Mouse (Mus musculus) liver, embryonic 16.5 days (tissue): ENCODE data around the gene Cks1b. TPM values are rescaled to one million over a fixed set of nuclear protein-coding genes. Genes with fewer than 3 reads are reported as not detected.
A peak's percentile ranks its signal among the peaks of the same experiment; 100 is the strongest.

Source experiments
- ATAC-seq: fragments of 200-750 bp; cut with Nextera tagmentation; 2 replicates; pipeline ENCODE4 v1.8.0; 2017; ENCODE audit warnings: low read depth, mild to moderate bottlenecking, moderate number of reproducible peaks, moderate library complexity
- H3K27ac ChIP-seq: fragments of 300-500 bp; sonication (generic); 2 replicates; pipeline ENCODE4 v1.5.1; 2014; ENCODE audit warnings: mild to moderate bottlenecking, low read length
- H3K27me3 ChIP-seq: fragments of 300-500 bp; sonication (generic); 2 replicates; pipeline ENCODE4 v1.6.1; 2014; ENCODE audit warnings: low read depth, low read length, mixed read lengths; ENCODE audit not compliant: control insufficient read depth, insufficient read depth
- H3K36me3 ChIP-seq: fragments of 300-500 bp; sonication (generic); 2 replicates; pipeline ENCODE4 v1.6.1; 2014; ENCODE audit warnings: mild to moderate bottlenecking; ENCODE audit not compliant: control insufficient read depth, insufficient read depth
- H3K4me1 ChIP-seq: fragments of 300-500 bp; sonication (generic); 2 replicates; pipeline ENCODE4 v1.6.1; 2014; ENCODE audit warnings: low read depth, low read length, mixed read lengths; ENCODE audit not compliant: control insufficient read depth
- H3K4me2 ChIP-seq: fragments of 300-500 bp; sonication (generic); 2 replicates; pipeline ENCODE4 v1.6.1; 2014; ENCODE audit warnings: low read depth, low read length, mixed read lengths
- H3K4me3 ChIP-seq: fragments of 300-500 bp; sonication (generic); 2 replicates; pipeline ENCODE4 v1.5.1; 2014; ENCODE audit warnings: low read depth, mild to moderate bottlenecking, low read length
- H3K9ac ChIP-seq: fragments of 300-500 bp; sonication (generic); 2 replicates; pipeline ENCODE4 v1.6.1; 2014; ENCODE audit warnings: low read depth, low read length
- H3K9me3 ChIP-seq: fragments of 300-500 bp; sonication (generic); replicated peaks from 2 replicates; pipeline ENCODE4 v1.6.1; 2016; ENCODE audit warnings: low read length; ENCODE audit not compliant: control insufficient read depth
- WGBS: fragments of 180-500 bp; shearing (Covaris S2); extraction: QIAGEN DNeasy Blood & Tissue Kit; methylation state at CpG from one replicate; pipeline ENCODE4 v1.1.7; 2014; ENCODE audit not compliant: insufficient replicate concordance; 5-methylcytosine and 5-hydroxymethylcytosine counted together
- polyA plus RNA-seq: library from polyadenylated mRNA; unstranded; fragments of >200 nt; fragmentation: Nextera tagmentation; extraction: Ambion mirVana; gene quantifications from 2 replicates; pipeline ENCODE4 v1.2.1, GENCODE M21; 2015

The Cks1b gene
- polyA plus RNA-seq, 1 experiment from 2014 or later = 176 TPM

GRCm38 (mm10) chr3:89449541-89449940 lies 31.4 kb upstream of the Cks1b start:
- 0 out of 2 replicates have a peak overlapping the region, but pooled peaks have one; percentile 14 for H3K4me3 ChIP-seq
- H3K9ac ChIP-seq = peak overlapping the region; percentile 21; the same call in 1 of the 2 replicates
- H3K4me1 ChIP-seq = peaks cover 14% of the 10 kb centered on the region
- no peaks in the 10 kb centered on the region for H3K9me3 ChIP-seq
- peak overlapping the region; percentile 30 for H3K4me2 ChIP-seq
- no peaks in the 10 kb centered on the region for H3K36me3 ChIP-seq
- no peaks in the 10 kb centered on the region for H3K27me3 ChIP-seq
- peak; percentile 68 for ATAC-seq
- H3K27ac ChIP-seq = no peak overlapping the region; the same call in 1 of the 2 replicates
- WGBS = 13% methylated on average over 7 of the region's 7 CpGs

GRCm38 (mm10) chr3:89448720-89449537 lies 30.7 kb upstream of the Cks1b start:
- H3K4me3 ChIP-seq = 0 out of 2 replicates have a peak overlapping the region, but pooled peaks have one; percentile 14
- H3K27ac ChIP-seq = no peak overlapping the region; the same call in 1 of the 2 replicates
- H3K4me2 ChIP-seq = peak overlapping the region; percentile 30
- H3K27me3 ChIP-seq = no peaks in the 10 kb centered on the region
- WGBS = 33% methylated on average over 13 of the region's 13 CpGs
- peak; percentile 80 for ATAC-seq
- H3K4me1 ChIP-seq = peaks cover 14% of the 10 kb centered on the region
- H3K9ac ChIP-seq = peak overlapping the region; percentile 21; the same call in 1 of the 2 replicates
- no peaks in the 10 kb centered on the region for H3K9me3 ChIP-seq
- no peaks in the 10 kb centered on the region for H3K36me3 ChIP-seq

- no peaks in the 10 kb centered on the region for H3K27me3 ChIP-seq
- H3K4me2 ChIP-seq = no peak overlapping the region
- H3K4me3 ChIP-seq = no peak overlapping the region
- ATAC-seq = no peak
- 78% methylated on average over 2 of the region's 2 CpGs for WGBS
- H3K9me3 ChIP-seq = no peaks in the 10 kb centered on the region
- H3K4me1 ChIP-seq = peaks cover 14% of the 10 kb centered on the region
- H3K9ac ChIP-seq = no peak overlapping the region
- H3K27ac ChIP-seq = no peak overlapping the region
- no peaks in the 10 kb centered on the region for H3K36me3 ChIP-seq
These were observed 22.5 kb upstream of the Cks1b start for GRCm38 (mm10) chr3:89440691-89441090.

GRCm38 (mm10) chr3:89437269-89437668 lies 19.1 kb upstream of the Cks1b start:
- no peak for ATAC-seq
- Histone ChIP-seq H3K4me1 (peaks cover 14% of the 10 kb centered on the region), H3K9me3 (no peaks in the 10 kb centered on the region), H3K4me2 (peak overlapping the region; percentile 74), H3K4me3 (peak overlapping the region; percentile 61), H3K27ac (peak overlapping the region; percentile 59; the same call in 1 of the 2 replicates), H3K27me3 (no peaks in the 10 kb centered on the region), H3K9ac (peak overlapping the region; percentile 69), H3K36me3 (peaks cover 15% of the 10 kb centered on the region)
- 22% methylated on average over 5 of the region's 5 CpGs for WGBS

GRCm38 (mm10) chr3:89436176-89437113 lies 18.3 kb upstream of the Cks1b start, which contains the start of gene Pbxip1:
Gene Pbxip1, plus strand, starts transcription at chr3:89436706.
- Histone ChIP-seq H3K4me2 (peak within 1 kb of the TSS; percentile 74), H3K4me3 (peak within 1 kb of the TSS; percentile 61), H3K9ac (peak within 1 kb of the TSS; percentile 69), H3K36me3 (peaks cover 17% of the 10 kb centered on the region), H3K4me1 (peaks cover 18% of the 10 kb centered on the region), H3K9me3 (no peaks in the 10 kb centered on the region), H3K27ac (peak within 1 kb of the TSS; percentile 59), H3K27me3 (no peaks in the 10 kb centered on the region)
- peak; percentile 81 for ATAC-seq
- WGBS = 4% methylated on average over 16 of the region's 16 CpGs

GRCm38 (mm10) chr3:89435041-89435440 lies 16.9 kb upstream of the Cks1b start:
- no peak for ATAC-seq
- peaks cover 28% of the 10 kb centered on the region for H3K4me1 ChIP-seq
- H3K27ac ChIP-seq = no peak overlapping the region
- H3K4me2 ChIP-seq = no peak overlapping the region
- no peak overlapping the region for H3K9ac ChIP-seq
- H3K27me3 ChIP-seq = no peaks in the 10 kb centered on the region
- H3K4me3 ChIP-seq = no peak overlapping the region
- WGBS = 82% methylated on average over 7 of the region's 7 CpGs
- peaks cover 17% of the 10 kb centered on the region for H3K36me3 ChIP-seq
- H3K9me3 ChIP-seq = no peaks in the 10 kb centered on the region

- no peak overlapping the region for H3K27ac ChIP-seq
- no peak for ATAC-seq
- H3K36me3 ChIP-seq = peaks cover 17% of the 10 kb centered on the region
- no peak overlapping the region for H3K9ac ChIP-seq
- H3K27me3 ChIP-seq = no peaks in the 10 kb centered on the region
- H3K4me1 ChIP-seq = peaks cover 31% of the 10 kb centered on the region
- H3K9me3 ChIP-seq = no peaks in the 10 kb centered on the region
- no peak overlapping the region for H3K4me3 ChIP-seq
- WGBS = 80% methylated on average over 11 of the region's 11 CpGs
- no peak overlapping the region for H3K4me2 ChIP-seq
These were observed 16.3 kb upstream of the Cks1b start for GRCm38 (mm10) chr3:89434532-89434931.

GRCm38 (mm10) chr3:89432606-89433005 lies 14.4 kb upstream of the Cks1b start:
- no peak overlapping the region for H3K9ac ChIP-seq
- H3K9me3 ChIP-seq = no peaks in the 10 kb centered on the region
- peaks cover 24% of the 10 kb centered on the region for H3K36me3 ChIP-seq
- ATAC-seq = no peak
- H3K4me1 ChIP-seq = peaks cover 31% of the 10 kb centered on the region
- no peak overlapping the region for H3K27ac ChIP-seq
- 82% methylated on average over 7 of the region's 8 CpGs for WGBS
- no peak overlapping the region for H3K4me3 ChIP-seq
- no peak overlapping the region for H3K4me2 ChIP-seq
- H3K27me3 ChIP-seq = no peaks in the 10 kb centered on the region
